Mouse (Mus musculus) liver, embryonic 13.5 days (tissue): ENCODE results near the gene Tenm1. TPM values are rescaled to one million over a fixed set of nuclear protein-coding genes. Genes with fewer than 3 reads are reported as not detected.

Source experiments
- ATAC-seq: fragments of 200-750 bp; cut with Nextera tagmentation; 2 replicates; pipeline ENCODE4 v1.8.0; 2017; ENCODE audit warnings: low read depth, mild to moderate bottlenecking, moderate number of reproducible peaks, moderate library complexity
- DNase-seq: peaks from one replicate; pipeline ENCODE4 v3.0.0; 2022
- H3K27ac ChIP-seq: fragments of 300-500 bp; sonication (generic); 2 replicates; pipeline ENCODE4 v1.5.1; 2015; ENCODE audit warnings: moderate library complexity, mild to moderate bottlenecking, inconsistent platforms
- H3K27me3 ChIP-seq: fragments of 300-500 bp; sonication (generic); 2 replicates; pipeline ENCODE4 v1.6.1; 2015; ENCODE audit warnings: mild to moderate bottlenecking, inconsistent platforms
- H3K36me3 ChIP-seq: fragments of 300-500 bp; sonication (generic); 2 replicates; pipeline ENCODE4 v1.6.1; 2015; ENCODE audit warnings: mild to moderate bottlenecking, inconsistent platforms
- H3K4me1 ChIP-seq: fragments of 300-500 bp; sonication (generic); replicated peaks from 2 replicates; pipeline ENCODE4 v1.6.1; 2015; ENCODE audit warnings: inconsistent platforms
- H3K4me2 ChIP-seq: fragments of 300-500 bp; sonication (generic); 2 replicates; pipeline ENCODE4 v1.6.1; 2015; ENCODE audit warnings: inconsistent platforms, mild to moderate bottlenecking, moderate library complexity
- H3K4me3 ChIP-seq: fragments of 300-500 bp; sonication (generic); replicated peaks from 2 replicates; pipeline ENCODE4 v1.5.1; 2015; ENCODE audit warnings: mild to moderate bottlenecking, inconsistent platforms
- H3K9ac ChIP-seq: fragments of 300-500 bp; sonication (generic); 2 replicates; pipeline ENCODE4 v1.6.1; 2015; ENCODE audit warnings: mild to moderate bottlenecking, inconsistent platforms
- H3K9me3 ChIP-seq: fragments of 300-500 bp; sonication (generic); replicated peaks from 2 replicates; pipeline ENCODE4 v1.6.1; 2016; ENCODE audit warnings: inconsistent platforms
- WGBS: fragments of 180-500 bp; shearing (Covaris S2); methylation state at CpG from one replicate; pipeline ENCODE4 v1.1.7; 2015; ENCODE audit not compliant: insufficient replicate concordance; 5-methylcytosine and 5-hydroxymethylcytosine counted together
- polyA plus RNA-seq: library from polyadenylated mRNA; unstranded; fragments of >200 nt; fragmentation: Nextera tagmentation; extraction: Ambion mirVana; gene quantifications from 2 replicates; pipeline ENCODE4 v1.2.1, GENCODE M21; 2015

Gene Tenm1
- polyA plus RNA-seq, 1 experiment from 2014 or later: 0.03 TPM

GRCm38 (mm10) chrX:43235844-43236243 is 193.1 kb downstream of the Tenm1 start:
- H3K27ac ChIP-seq: no peak overlapping the region
- no peak overlapping the region for H3K4me2 ChIP-seq
- H3K27me3 ChIP-seq: no peaks in the 10 kb centered on the region
- H3K9ac ChIP-seq: no peak overlapping the region
- H3K4me3 ChIP-seq: no peak overlapping the region
- H3K4me1 ChIP-seq: no peaks in the 10 kb centered on the region
- ATAC-seq (no peak), DNase-seq (no peak)
- WGBS: 44% methylated on average over 4 of the region's 4 CpGs
- H3K36me3 ChIP-seq: no peaks in the 10 kb centered on the region
- no peaks in the 10 kb centered on the region for H3K9me3 ChIP-seq

GRCm38 (mm10) chrX:43205003-43205402 is 223.9 kb downstream of the Tenm1 start:
- H3K4me1 ChIP-seq: no peaks in the 10 kb centered on the region
- no peaks in the 10 kb centered on the region for H3K9me3 ChIP-seq
- H3K36me3 ChIP-seq: no peaks in the 10 kb centered on the region
- H3K27me3 ChIP-seq: no peaks in the 10 kb centered on the region
- H3K4me3 ChIP-seq: no peak overlapping the region
- no peak overlapping the region for H3K9ac ChIP-seq
- 69% methylated on average over 3 of the region's 3 CpGs for WGBS
- DNase-seq (no peak), ATAC-seq (no peak)
- H3K27ac ChIP-seq: no peak overlapping the region
- H3K4me2 ChIP-seq: no peak overlapping the region

DNA sequence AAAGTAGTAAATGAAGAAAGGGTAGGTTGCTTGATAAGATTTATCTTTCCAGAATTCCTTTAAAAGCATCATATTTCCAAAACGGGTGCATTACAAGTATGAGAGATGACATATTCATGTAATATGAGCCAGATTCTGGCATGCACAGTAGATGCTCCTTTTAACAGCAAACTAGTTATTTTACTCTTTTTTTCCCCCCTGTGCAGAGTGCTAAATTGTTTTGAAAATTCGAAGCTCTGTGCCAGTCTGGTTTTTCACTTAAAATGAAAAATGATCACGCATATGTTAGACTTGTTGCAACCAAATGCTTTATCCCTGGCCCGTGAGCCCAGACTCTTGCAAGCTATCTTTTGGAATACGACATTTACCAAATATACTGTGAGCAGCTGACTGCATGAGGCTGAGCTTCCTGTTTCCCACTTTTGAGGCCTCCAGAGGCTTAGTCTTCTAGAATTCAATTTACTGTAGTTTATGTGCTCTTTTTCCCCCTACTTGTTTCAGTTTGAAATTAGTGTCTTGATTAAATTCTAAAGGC is 226.6 kb downstream of the Tenm1 start:
- no peaks in the 10 kb centered on the region for H3K9me3 ChIP-seq
- H3K27me3 ChIP-seq: no peaks in the 10 kb centered on the region
- no peaks in the 10 kb centered on the region for H3K36me3 ChIP-seq
- H3K9ac ChIP-seq: no peak overlapping the region
- WGBS: 64% methylated on average over 5 of the region's 5 CpGs
- H3K4me2 ChIP-seq: no peak overlapping the region
- ATAC-seq (no peak), DNase-seq (no peak)
- no peaks in the 10 kb centered on the region for H3K4me1 ChIP-seq
- no peak overlapping the region for H3K4me3 ChIP-seq
- no peak overlapping the region for H3K27ac ChIP-seq

DNA sequence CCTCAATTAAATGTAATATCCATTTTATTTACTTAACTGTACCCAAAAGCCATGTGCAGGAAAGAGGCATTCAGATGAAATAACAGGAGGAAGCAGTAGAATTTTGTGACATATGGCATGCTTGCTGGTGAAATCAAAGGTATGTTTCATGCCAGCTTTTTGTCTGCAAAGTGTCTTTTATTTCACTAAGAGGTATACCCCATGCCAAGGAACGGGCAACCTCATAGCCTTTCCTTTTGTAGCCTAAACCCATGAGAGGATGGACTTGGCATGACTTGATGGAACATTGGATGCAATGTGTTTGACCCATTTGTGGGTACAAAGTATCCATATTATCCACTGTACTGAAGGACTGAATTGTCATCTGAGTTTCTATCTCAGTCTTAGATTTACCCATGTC is 246.0 kb downstream of the Tenm1 start:
- H3K36me3 ChIP-seq: no peaks in the 10 kb centered on the region
- ATAC-seq: no peak
- H3K4me2 ChIP-seq: no peak overlapping the region
- no peaks in the 10 kb centered on the region for H3K27me3 ChIP-seq
- H3K9me3 ChIP-seq: no peaks in the 10 kb centered on the region
- no peak overlapping the region for H3K27ac ChIP-seq
- no peaks in the 10 kb centered on the region for H3K4me1 ChIP-seq
- no peak overlapping the region for H3K9ac ChIP-seq
- DNase-seq: no peak
- 58% methylated on average over 1 of the region's 1 CpGs for WGBS
- no peak overlapping the region for H3K4me3 ChIP-seq

DNA sequence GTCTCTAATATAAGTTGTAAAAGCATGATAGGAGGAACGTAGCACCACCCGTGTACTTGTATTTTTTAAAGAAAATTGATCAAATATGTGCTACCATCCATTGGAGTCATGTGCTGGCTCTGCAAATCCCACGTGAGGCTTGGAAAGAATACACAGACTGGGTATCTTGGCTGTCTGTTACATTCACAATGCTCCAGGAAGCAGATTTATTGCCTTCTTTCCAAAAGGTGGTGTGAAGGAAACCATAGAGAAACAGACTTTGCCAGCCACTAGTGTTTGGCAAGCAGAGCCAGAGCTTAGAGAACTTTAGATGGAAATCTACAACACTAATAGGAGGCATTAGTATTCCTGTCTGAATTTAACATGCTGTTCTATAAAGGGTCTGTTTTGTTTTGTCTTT is 277.4 kb downstream of the Tenm1 start:
- no peak overlapping the region for H3K27ac ChIP-seq
- no peaks in the 10 kb centered on the region for H3K36me3 ChIP-seq
- WGBS: 58% methylated on average over 3 of the region's 3 CpGs
- ATAC-seq (no peak), DNase-seq (no peak)
- no peaks in the 10 kb centered on the region for H3K27me3 ChIP-seq
- no peaks in the 10 kb centered on the region for H3K9me3 ChIP-seq
- H3K9ac ChIP-seq: no peak overlapping the region
- no peak overlapping the region for H3K4me3 ChIP-seq
- no peaks in the 10 kb centered on the region for H3K4me1 ChIP-seq
- H3K4me2 ChIP-seq: no peak overlapping the region

DNA sequence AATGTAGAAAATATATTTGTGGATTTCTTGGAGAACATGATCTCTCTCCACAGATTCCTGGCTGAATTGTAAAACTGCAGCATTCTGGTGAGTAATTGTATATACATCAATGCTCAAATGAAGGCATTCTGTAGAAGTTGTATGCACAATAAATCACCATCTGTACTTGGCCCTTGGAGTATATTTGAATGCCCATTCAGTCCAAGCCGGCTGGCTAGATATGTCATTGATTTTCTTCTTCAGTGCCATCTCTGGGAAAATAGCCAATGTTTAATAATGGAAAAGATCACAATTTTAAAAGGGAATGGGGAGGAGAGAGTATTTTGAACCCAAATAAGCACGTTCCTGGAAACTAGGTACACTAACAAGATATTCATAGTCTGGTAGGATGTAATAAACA is 299.2 kb downstream of the Tenm1 start:
- Histone ChIP-seq H3K4me2 (no peak overlapping the region), H3K36me3 (no peaks in the 10 kb centered on the region), H3K9ac (no peak overlapping the region), H3K4me3 (no peak overlapping the region), H3K27ac (no peak overlapping the region), H3K9me3 (no peaks in the 10 kb centered on the region), H3K4me1 (no peaks in the 10 kb centered on the region), H3K27me3 (no peaks in the 10 kb centered on the region)
- no peak for DNase-seq
- ATAC-seq: no peak
- 46% methylated on average over 2 of the region's 2 CpGs for WGBS

DNA sequence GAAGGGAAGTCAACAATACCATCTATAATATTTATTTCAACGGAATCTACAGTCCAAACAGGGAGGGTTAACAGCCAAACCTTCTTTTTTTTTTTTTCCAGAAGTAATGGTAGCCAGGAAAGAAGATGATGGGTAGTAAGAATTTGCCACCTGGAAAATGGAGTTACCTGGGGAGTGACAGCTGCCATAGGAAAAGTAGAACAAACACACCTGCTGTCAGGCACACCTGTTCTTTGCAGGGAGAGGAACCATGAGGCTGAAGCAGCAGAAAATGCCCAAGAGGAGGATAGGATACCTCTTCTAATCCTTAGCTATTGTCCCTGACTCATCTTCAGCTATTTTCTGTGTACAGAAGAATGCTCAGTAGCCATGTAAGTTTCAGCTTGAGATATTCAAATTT is 306.4 kb downstream of the Tenm1 start:
- no peaks in the 10 kb centered on the region for H3K9me3 ChIP-seq
- no peaks in the 10 kb centered on the region for H3K4me1 ChIP-seq
- ATAC-seq (no peak), DNase-seq (no peak)
- no peak overlapping the region for H3K4me2 ChIP-seq
- H3K27me3 ChIP-seq: no peaks in the 10 kb centered on the region
- no peak overlapping the region for H3K27ac ChIP-seq
- no peak overlapping the region for H3K4me3 ChIP-seq
- WGBS: 45% methylated on average over 1 of the region's 1 CpGs
- no peak overlapping the region for H3K9ac ChIP-seq
- no peaks in the 10 kb centered on the region for H3K36me3 ChIP-seq

DNA sequence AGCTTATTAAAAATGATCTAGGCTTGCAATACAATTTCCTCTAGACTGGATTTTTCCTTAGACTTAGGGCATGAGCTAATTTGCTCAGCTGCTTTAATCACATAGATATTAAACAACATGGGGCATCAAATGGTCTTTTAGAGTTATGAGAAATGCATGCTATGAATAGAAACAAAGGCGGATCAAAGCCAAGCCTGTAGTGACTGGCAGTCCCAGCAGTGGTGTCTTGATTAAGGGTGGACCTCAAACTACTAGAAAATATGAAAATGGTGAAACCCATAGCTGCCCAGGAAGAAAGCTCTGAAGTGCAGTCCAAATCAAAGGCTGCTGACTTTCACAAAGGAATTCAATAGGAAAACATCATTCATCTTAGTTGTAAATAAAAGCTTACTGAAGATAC is 306.9 kb downstream of the Tenm1 start:
- Histone ChIP-seq H3K4me3 (no peak overlapping the region), H3K9me3 (no peaks in the 10 kb centered on the region), H3K27me3 (no peaks in the 10 kb centered on the region), H3K27ac (no peak overlapping the region), H3K4me2 (no peak overlapping the region), H3K4me1 (no peaks in the 10 kb centered on the region), H3K9ac (no peak overlapping the region), H3K36me3 (no peaks in the 10 kb centered on the region)
- WGBS: 31% methylated on average over 1 of the region's 1 CpGs
- DNase-seq: no peak
- ATAC-seq: no peak

DNA sequence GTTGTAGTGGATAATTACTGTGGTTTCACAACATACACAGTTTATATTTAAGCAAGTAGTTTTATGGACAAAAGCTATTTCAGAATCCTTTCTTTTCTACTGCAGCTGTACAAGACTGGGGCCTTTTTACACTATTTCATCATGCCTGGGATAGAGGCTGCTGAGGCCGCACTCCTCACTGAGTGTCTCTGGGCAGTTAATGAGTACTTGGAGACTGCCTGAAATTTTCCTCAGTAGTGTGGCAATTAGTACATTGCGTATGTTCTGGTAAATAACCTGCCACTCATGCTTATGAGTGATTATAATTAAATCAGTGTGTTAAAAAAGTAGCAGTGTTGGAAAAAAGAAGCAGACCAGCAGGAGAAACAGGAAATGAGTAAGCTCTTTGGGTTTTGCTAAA is 442.8 kb downstream of the Tenm1 start:
- ATAC-seq (no peak), DNase-seq (no peak)
- H3K4me1 ChIP-seq: no peaks in the 10 kb centered on the region
- H3K27ac ChIP-seq: no peak overlapping the region
- H3K4me3 ChIP-seq: no peak overlapping the region
- no peak overlapping the region for H3K4me2 ChIP-seq
- H3K9me3 ChIP-seq: no peaks in the 10 kb centered on the region
- WGBS: 67% methylated on average over 2 of the region's 2 CpGs
- no peaks in the 10 kb centered on the region for H3K36me3 ChIP-seq
- no peak overlapping the region for H3K9ac ChIP-seq
- H3K27me3 ChIP-seq: no peaks in the 10 kb centered on the region

DNA sequence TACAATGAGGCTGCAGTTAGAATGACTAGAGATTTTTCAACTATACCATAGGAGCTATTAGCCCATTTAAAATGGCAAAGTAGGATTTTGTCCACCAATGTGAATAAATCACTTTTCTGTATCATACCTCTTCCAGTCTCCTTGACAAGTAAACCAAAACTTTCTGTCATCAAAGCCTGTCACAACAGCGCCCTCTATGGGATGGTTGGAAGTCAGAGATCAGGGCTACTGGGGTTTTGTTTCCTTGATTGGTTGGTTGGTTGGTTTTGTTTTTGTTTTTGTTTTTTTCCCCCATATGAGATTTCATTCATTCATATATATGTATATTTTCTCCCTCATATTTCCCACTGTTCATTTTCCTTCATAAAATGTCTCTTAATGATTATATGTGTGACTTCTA is 455.4 kb downstream of the Tenm1 start:
- no peak for DNase-seq
- 0% methylated on average over 1 of the region's 1 CpGs for WGBS
- no peak overlapping the region for H3K4me3 ChIP-seq

GRCm38 (mm10) chrX:42967611-42968010 is 461.3 kb downstream of the Tenm1 start:
- Histone ChIP-seq H3K36me3 (no peaks in the 10 kb centered on the region), H3K27me3 (no peaks in the 10 kb centered on the region), H3K9me3 (no peaks in the 10 kb centered on the region), H3K4me2 (no peak overlapping the region), H3K9ac (no peak overlapping the region), H3K27ac (no peak overlapping the region), H3K4me1 (no peaks in the 10 kb centered on the region), H3K4me3 (no peak overlapping the region)
- 55% methylated on average over 5 of the region's 5 CpGs for WGBS
- DNase-seq (no peak), ATAC-seq (no peak)

More for the DNA sequence above, 455.4 kb downstream of the Tenm1 start:
- H3K36me3 ChIP-seq: no peaks in the 10 kb centered on the region
- H3K27me3 ChIP-seq: no peaks in the 10 kb centered on the region
- H3K9me3 ChIP-seq: no peaks in the 10 kb centered on the region
- H3K4me1 ChIP-seq: no peaks in the 10 kb centered on the region
- no peak overlapping the region for H3K4me2 ChIP-seq
- H3K27ac ChIP-seq: no peak overlapping the region
- no peak overlapping the region for H3K9ac ChIP-seq
- ATAC-seq: no peak

DNA sequence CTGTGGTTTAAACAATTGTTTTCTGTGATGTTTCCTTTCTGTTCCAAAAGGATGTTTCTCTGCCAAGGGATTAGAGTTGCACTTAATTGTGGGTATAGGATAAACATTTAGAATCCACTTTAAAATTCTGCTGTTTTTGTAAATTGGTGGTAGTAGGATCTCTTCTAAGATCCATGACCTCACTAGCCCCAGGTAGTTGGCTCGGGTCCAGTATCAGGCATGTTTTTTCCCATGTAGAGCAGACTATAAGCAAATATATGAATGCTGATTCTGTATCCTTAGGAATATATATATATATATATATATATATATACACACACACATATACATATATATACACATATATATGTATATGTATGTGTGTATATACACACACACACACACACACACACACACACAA is 567.2 kb downstream of the Tenm1 start:
- H3K9ac ChIP-seq: no peak overlapping the region
- ATAC-seq (no peak), DNase-seq (no peak)
- no peaks in the 10 kb centered on the region for H3K9me3 ChIP-seq
- no peaks in the 10 kb centered on the region for H3K4me1 ChIP-seq
- no peaks in the 10 kb centered on the region for H3K27me3 ChIP-seq
- no peak overlapping the region for H3K4me2 ChIP-seq
- no peaks in the 10 kb centered on the region for H3K36me3 ChIP-seq
- WGBS: 55% methylated on average over 1 of the region's 1 CpGs
- no peak overlapping the region for H3K4me3 ChIP-seq
- no peak overlapping the region for H3K27ac ChIP-seq
